Mouse (Mus musculus) hindbrain, embryonic 11.5 days (tissue): ENCODE measurements around the gene Sergef. TPM values are rescaled to one million over a fixed set of nuclear protein-coding genes. Genes with fewer than 3 reads are reported as not detected.
"Not testable (repeated sequence)": the region's sequence is repeated elsewhere in the genome, so short reads cannot be mapped to it uniquely, and the experiment has no call there.

Source experiments
- ATAC-seq: fragments of 200-750 bp; cut with Nextera tagmentation; 2 replicates; pipeline ENCODE4 v1.8.0; 2017; ENCODE audit warnings: mild to moderate bottlenecking, moderate TSS enrichment, moderate library complexity; ENCODE audit not compliant: low FRiP score
- DNase-seq: peaks from one replicate; pipeline ENCODE4 v3.0.0-alpha.2; 2015; ENCODE audit warnings: low spot score
- H3K27ac ChIP-seq: fragments of 300-500 bp; sonication (generic); 2 replicates; pipeline ENCODE4 v1.5.1; 2014; ENCODE audit warnings: mild to moderate bottlenecking, low read depth, low read length
- H3K27me3 ChIP-seq: fragments of 300-500 bp; sonication (generic); 2 replicates; pipeline ENCODE4 v1.6.1; 2014; ENCODE audit warnings: mild to moderate bottlenecking, low read length, moderate library complexity, mixed read lengths; ENCODE audit not compliant: control insufficient read depth, insufficient read depth
- H3K36me3 ChIP-seq: fragments of 300-500 bp; sonication (generic); 2 replicates; pipeline ENCODE4 v1.6.1; 2014; ENCODE audit warnings: mild to moderate bottlenecking, low read length, moderate library complexity, mixed read lengths; ENCODE audit not compliant: control insufficient read depth, insufficient read depth
- H3K4me1 ChIP-seq: fragments of 300-500 bp; sonication (generic); replicated peaks from 2 replicates; pipeline ENCODE4 v1.6.1; 2014; ENCODE audit warnings: low read length, mixed read lengths; ENCODE audit not compliant: control insufficient read depth, insufficient read depth
- H3K4me2 ChIP-seq: fragments of 300-500 bp; sonication (generic); replicated peaks from 2 replicates; pipeline ENCODE4 v1.6.1; 2014; ENCODE audit warnings: mild to moderate bottlenecking, low read depth, low read length
- H3K4me3 ChIP-seq: fragments of 300-500 bp; sonication (generic); 2 replicates; pipeline ENCODE4 v1.5.1; 2014; ENCODE audit warnings: low read depth, low read length
- H3K9ac ChIP-seq: fragments of 300-500 bp; sonication (generic); 2 replicates; pipeline ENCODE4 v1.6.1; 2014; ENCODE audit warnings: low read depth, low read length
- H3K9me3 ChIP-seq: fragments of 300-500 bp; sonication (generic); 2 replicates; pipeline ENCODE4 v1.6.1; 2016; ENCODE audit warnings: low read length; ENCODE audit not compliant: control insufficient read depth
- WGBS: fragments of 180-500 bp; shearing (Covaris S2); extraction: QIAGEN DNeasy Blood & Tissue Kit; methylation state at CpG from one replicate; pipeline ENCODE4 v1.1.7; 2014; 5-methylcytosine and 5-hydroxymethylcytosine counted together
- polyA plus RNA-seq: library from polyadenylated mRNA; unstranded; fragments of >200 nt; fragmentation: Nextera tagmentation; extraction: Ambion mirVana; gene quantifications from 2 replicates; pipeline ENCODE4 v1.2.1, GENCODE M21; 2014

Gene Sergef
- polyA plus RNA-seq, result 14.4 and 16.0 TPM in 2 replicates

GRCm38 (mm10) chr7:46639692-46640031, at the start of gene Sergef:
TSS of gene Sergef (minus strand) at chr7:46639807.
- Histone ChIP-seq H3K9ac (peak within 1 kb of the TSS; percentile 70), H3K4me3 (peak within 1 kb of the TSS; percentile 62), H3K36me3 (no peaks in the 10 kb centered on the region), H3K27ac (peak within 1 kb of the TSS; percentile 56; the same call in 1 of the 2 replicates), H3K4me2 (peak within 1 kb of the TSS; percentile 88), H3K27me3 (peaks cover 3% of the 10 kb centered on the region; the same call in 1 of the 2 replicates), H3K4me1 (no peaks in the 10 kb centered on the region), H3K9me3 (no peaks in the 10 kb centered on the region)
- under 1% methylated on average over 30 of the region's 30 CpGs for WGBS
- peak; percentile 91 for DNase-seq
- peak; percentile 97 for ATAC-seq

- no peak overlapping the region for H3K9ac ChIP-seq
- no peaks in the 10 kb centered on the region for H3K27me3 ChIP-seq
- no peak for DNase-seq
- 93% methylated on average over 5 of the region's 5 CpGs for WGBS
- H3K4me3 ChIP-seq, result no peak overlapping the region
- no peak overlapping the region for H3K27ac ChIP-seq
- H3K36me3 ChIP-seq, result no peaks in the 10 kb centered on the region
- no peaks in the 10 kb centered on the region for H3K9me3 ChIP-seq
- no peak overlapping the region for H3K4me2 ChIP-seq
- no peaks in the 10 kb centered on the region for H3K4me1 ChIP-seq
- ATAC-seq, result no peak
Observed at GRCm38 (mm10) chr7:46686827-46687226, 47.2 kb upstream of the Sergef start.

GRCm38 (mm10) chr7:46680732-46681131, 41.1 kb upstream of the Sergef start:
- no peak overlapping the region for H3K4me2 ChIP-seq
- H3K36me3 ChIP-seq, result no peaks in the 10 kb centered on the region
- H3K4me3 ChIP-seq, result no peak overlapping the region
- no peaks in the 10 kb centered on the region for H3K27me3 ChIP-seq
- H3K27ac ChIP-seq, result no peak overlapping the region
- DNase-seq (no peak), ATAC-seq (no peak)
- H3K9me3 ChIP-seq, result no peaks in the 10 kb centered on the region
- H3K9ac ChIP-seq, result no peak overlapping the region
- no peaks in the 10 kb centered on the region for H3K4me1 ChIP-seq

- not testable (repeated sequence) for H3K27ac ChIP-seq, H3K9me3 ChIP-seq, H3K4me2 ChIP-seq, H3K27me3 ChIP-seq, H3K4me1 ChIP-seq, H3K9ac ChIP-seq, H3K36me3 ChIP-seq, H3K4me3 ChIP-seq, DNase-seq, ATAC-seq
- 84% methylated on average over 7 of the region's 7 CpGs for WGBS
Observed at GRCm38 (mm10) chr7:46679044-46679443, 39.4 kb upstream of the Sergef start.

- H3K9me3 ChIP-seq, result no peaks in the 10 kb centered on the region
- no peaks in the 10 kb centered on the region for H3K36me3 ChIP-seq
- no peak overlapping the region for H3K9ac ChIP-seq
- ATAC-seq (no peak), DNase-seq (no peak)
- no peak overlapping the region for H3K4me3 ChIP-seq
- H3K4me2 ChIP-seq, result no peak overlapping the region
- H3K27ac ChIP-seq, result no peak overlapping the region
- no peaks in the 10 kb centered on the region for H3K4me1 ChIP-seq
- no peaks in the 10 kb centered on the region for H3K27me3 ChIP-seq
- 92% methylated on average over 3 of the region's 3 CpGs for WGBS
Observed at GRCm38 (mm10) chr7:46678417-46678816, 38.8 kb upstream of the Sergef start.

GRCm38 (mm10) chr7:46676808-46677360, 37.3 kb upstream of the Sergef start:
- H3K36me3 ChIP-seq, result no peaks in the 10 kb centered on the region
- H3K27me3 ChIP-seq, result no peaks in the 10 kb centered on the region
- no peak overlapping the region for H3K4me3 ChIP-seq
- DNase-seq (no peak), ATAC-seq (no peak)
- no peaks in the 10 kb centered on the region for H3K4me1 ChIP-seq
- no peak overlapping the region for H3K27ac ChIP-seq
- no peak overlapping the region for H3K9ac ChIP-seq
- no peaks in the 10 kb centered on the region for H3K9me3 ChIP-seq
- no peak overlapping the region for H3K4me2 ChIP-seq
- 69% methylated on average over 5 of the region's 5 CpGs for WGBS

GRCm38 (mm10) chr7:46675886-46676285, 36.3 kb upstream of the Sergef start:
- no peak for ATAC-seq
- Histone ChIP-seq H3K27ac (no peak overlapping the region), H3K4me2 (no peak overlapping the region), H3K27me3 (no peaks in the 10 kb centered on the region), H3K4me3 (no peak overlapping the region), H3K9me3 (no peaks in the 10 kb centered on the region), H3K4me1 (no peaks in the 10 kb centered on the region), H3K9ac (no peak overlapping the region), H3K36me3 (no peaks in the 10 kb centered on the region)
- no peak for DNase-seq
- 87% methylated on average over 8 of the region's 8 CpGs for WGBS

GRCm38 (mm10) chr7:46675061-46675460, 35.5 kb upstream of the Sergef start:
- DNase-seq (no peak), ATAC-seq (no peak)
- 93% methylated on average over 7 of the region's 7 CpGs for WGBS

GRCm38 (mm10) chr7:46672160-46672672, 32.6 kb upstream of the Sergef start, which contains the start of gene Tph1:
TSS of gene Tph1 (minus strand) at chr7:46672537.
- Histone ChIP-seq H3K36me3 (no peaks in the 10 kb centered on the region), H3K4me1 (no peaks in the 10 kb centered on the region), H3K27ac (no peak within 1 kb of the TSS), H3K9me3 (no peaks in the 10 kb centered on the region), H3K27me3 (no peaks in the 10 kb centered on the region; the same call in 1 of the 2 replicates), H3K4me3 (no peak within 1 kb of the TSS), H3K4me2 (no peak within 1 kb of the TSS), H3K9ac (0 out of 2 replicates have a peak within 1 kb of the TSS, but pooled peaks have one; percentile 4)
- WGBS, result 67% methylated on average over 10 of the region's 10 CpGs
- ATAC-seq (no peak), DNase-seq (no peak)

More at GRCm38 (mm10) chr7:46675061-46675460, 35.5 kb upstream of the Sergef start:
- H3K9ac ChIP-seq, result no peak overlapping the region
- no peaks in the 10 kb centered on the region for H3K36me3 ChIP-seq
- H3K27ac ChIP-seq, result no peak overlapping the region
- H3K4me2 ChIP-seq, result no peak overlapping the region
- H3K27me3 ChIP-seq, result no peaks in the 10 kb centered on the region
- no peaks in the 10 kb centered on the region for H3K4me1 ChIP-seq
- H3K4me3 ChIP-seq, result no peak overlapping the region
- no peaks in the 10 kb centered on the region for H3K9me3 ChIP-seq
